Mouse (Mus musculus) NIH3T3 (cell line): Measurements from ENCODE around the gene Psg26.
"Not testable (repeated sequence)": the region's sequence is repeated elsewhere in the genome, so short reads cannot be mapped to it uniquely, and the experiment has no call there.

ENCODE experiments used
- DNase-seq: peaks from one replicate; pipeline ENCODE4 v3.0.0-alpha.2; 2012; ENCODE audit warnings: low read depth

Psg26 gene

DNA sequence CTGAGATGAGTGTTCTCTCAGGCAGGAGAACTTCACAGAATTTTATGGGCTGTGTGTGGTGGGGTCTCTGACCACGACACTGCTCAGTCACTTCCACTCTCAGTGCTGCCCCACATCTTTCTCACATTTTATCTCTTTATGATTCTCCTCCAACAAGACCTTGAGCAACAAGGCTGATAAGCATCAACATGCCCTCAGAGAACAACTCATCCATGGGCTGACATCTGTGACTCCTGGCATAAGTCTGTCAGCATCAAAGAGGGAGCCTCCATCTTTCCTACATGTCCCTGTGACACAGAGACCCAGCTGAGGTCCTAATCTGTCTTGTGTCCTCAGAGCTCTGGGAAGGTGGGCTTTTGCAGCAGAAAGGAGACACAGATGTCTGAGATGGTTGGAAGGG is at the start of gene Psg26:
Psg26 (minus strand) TSS at position 101 of the 400 bp plus-strand sequence.
- no peak for DNase-seq

DNA sequence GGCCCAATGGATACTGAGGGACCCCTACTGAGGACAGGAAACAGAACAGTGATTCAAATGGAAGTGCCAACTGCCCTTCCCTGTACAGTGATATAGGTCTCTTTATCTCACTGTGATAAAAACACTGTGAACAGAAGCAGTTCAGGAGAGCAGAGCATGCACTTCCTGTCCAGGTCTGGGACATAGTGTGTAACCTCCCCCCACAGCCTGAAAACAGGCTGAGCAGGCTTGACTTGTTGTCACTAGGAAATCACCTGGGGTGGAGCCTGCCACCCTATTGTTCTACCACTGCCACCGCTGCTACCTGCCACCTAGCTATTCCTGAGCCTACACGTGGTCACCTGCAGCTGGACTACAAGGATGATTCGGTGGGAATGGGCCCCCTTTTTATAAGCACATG is 49.4 kb upstream of the Psg26 start:
- DNase-seq: no peak

DNA sequence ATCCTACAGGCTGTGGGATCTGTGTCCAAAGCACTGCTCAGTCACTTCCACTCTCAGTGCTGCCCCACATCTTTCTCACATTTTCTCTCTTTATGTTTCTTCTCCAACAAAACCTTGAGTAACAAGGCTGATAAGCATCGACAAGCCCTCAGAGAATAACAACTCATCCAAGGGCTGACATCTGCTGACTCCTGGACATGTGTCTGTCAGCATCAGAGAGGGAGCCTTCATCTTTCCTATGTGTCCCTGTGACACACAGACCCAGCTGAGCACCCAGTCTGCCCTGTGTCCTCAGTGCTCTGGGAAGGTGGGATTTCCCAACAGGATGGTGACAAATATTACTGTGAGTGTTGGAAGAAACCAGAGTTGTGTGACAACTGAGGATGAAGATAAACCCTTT is 48.2 kb upstream of the Psg26 start, which contains the start of gene Psg25:
Psg25 (minus strand) TSS at position 101 of the 400 bp plus-strand sequence.
- no peak for DNase-seq

DNA sequence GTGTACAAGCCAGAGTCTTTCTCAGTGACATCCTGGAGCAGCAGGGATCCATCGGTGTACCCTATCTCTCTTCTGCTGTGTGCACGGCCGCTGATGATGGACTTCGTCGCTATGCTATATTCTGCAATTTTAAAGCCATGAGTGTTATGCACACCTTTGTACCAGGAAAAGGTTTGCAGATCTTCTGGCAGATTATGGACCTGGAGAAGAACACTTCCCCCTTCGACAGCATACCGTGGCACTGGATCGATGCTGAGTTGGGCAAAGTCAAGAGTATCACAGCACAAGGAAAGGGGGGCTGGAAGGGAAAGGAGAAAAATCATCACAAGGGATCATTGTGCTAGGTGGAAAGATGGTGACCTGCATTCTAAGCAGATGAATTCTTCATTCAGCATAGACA is 40.7 kb upstream of the Psg26 start:
- DNase-seq: no peak

DNA sequence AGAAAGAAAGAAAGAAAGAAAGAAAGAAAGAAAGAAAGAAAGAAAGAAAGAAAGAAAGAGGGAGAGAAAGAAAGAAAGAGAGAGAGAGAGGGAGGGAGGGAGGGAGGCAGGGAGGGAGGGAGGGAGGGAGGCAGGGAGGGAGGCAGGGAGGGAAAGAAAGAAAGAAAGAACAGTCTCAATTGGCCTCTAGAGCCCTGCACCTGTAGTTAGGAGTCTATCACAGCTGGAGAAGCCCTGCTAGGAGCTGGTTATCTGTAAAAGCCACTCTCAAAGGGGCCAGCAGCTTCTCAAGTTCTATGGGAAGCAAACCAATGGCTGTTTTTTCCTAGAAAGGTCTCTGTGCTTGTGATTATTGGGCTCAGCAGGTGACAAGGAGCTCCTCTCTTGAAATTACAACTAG is 28.9 kb upstream of the Psg26 start:
- DNase-seq: not testable (repeated sequence)

DNA sequence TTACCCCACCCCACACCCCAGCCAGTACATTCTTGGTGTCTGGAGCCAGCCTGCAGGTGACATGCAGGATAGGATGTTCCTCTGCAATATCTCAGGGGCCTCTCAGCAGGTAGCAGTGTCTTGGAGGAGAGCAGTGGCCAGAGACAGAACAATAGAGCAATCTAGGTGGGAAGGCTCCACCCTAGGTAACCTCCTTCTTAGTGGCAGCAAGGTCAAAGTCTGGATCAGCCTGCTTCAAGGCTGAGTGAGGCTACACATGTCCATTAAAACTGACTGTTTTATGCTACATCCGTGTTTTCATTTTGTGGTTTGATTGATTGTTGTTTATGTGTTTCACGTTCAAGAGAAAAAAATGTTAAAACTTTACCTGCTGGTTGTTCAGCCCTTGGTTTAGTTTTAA is 28.4 kb upstream of the Psg26 start:
- DNase-seq: not testable (repeated sequence)

DNA sequence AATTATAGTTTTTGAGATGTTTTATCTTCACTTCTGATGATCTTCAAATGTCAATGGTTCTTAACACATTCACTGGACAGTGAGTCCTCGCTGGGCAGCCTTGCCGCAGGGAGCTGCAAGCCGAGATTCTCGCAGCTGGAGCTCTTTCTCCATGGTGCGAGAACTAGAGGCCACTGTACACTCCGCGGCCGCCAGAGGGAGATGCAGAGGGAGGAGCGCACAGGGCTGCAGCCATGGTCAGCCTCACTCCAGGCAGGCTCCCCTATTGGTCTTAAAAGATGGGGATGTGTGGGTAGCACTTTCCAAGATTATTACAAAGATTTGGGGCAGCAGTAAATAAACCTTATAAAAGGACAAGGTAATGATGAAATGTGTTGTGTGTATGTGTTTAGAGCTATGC is 27.5 kb upstream of the Psg26 start:
- peak; percentile 48 for DNase-seq

DNA sequence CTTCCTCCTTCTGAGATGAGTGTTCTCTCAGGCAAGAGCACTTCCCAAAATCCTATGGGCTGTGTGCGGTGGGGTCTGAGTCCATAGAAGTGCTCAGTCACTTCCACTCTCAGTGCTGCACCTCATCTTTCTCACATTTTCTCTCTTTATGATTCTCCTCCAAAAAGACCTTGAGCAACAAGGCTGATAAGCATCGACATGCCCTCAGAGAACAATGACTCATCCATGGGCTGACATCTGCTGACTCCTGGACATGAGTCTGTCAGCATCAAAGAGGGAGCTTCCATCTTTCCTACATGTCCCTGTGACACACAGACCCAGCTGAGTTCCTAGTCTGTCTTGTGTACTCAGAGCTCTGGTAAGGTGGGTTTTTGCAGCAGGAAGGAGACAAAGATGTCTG is 52.0 kb downstream of the Psg26 start, which contains the start of gene Psg28:
Psg28 (minus strand) TSS at position 101 of the 400 bp plus-strand sequence.
- not testable (repeated sequence) for DNase-seq
